Mouse (Mus musculus) CH12.LX (cell line): ENCODE results near the gene Gpsm1.

ENCODE experiments used
- CTCF ChIP-seq, 2 experiments: IDR thresholded peaks in 1 of 2; conservative IDR thresholded peaks in 1 of 2; 2 replicates each; pipeline ENCODE4 v1.5.1; 2011 to 2012; ENCODE audit warnings: low read depth in 2 of 2, low read length in 2 of 2, improper control_type of control experiment in 1 of 2, inconsistent platforms in 1 of 2, mild to moderate bottlenecking in 1 of 2, moderate library complexity in 1 of 2
- MXI1 ChIP-seq: IDR thresholded peaks from 2 replicates; pipeline ENCODE4 v1.6.1; 2011; ENCODE audit warnings: mild to moderate bottlenecking, low read depth, low read length, improper control_type of control experiment
- TCF12 ChIP-seq: IDR thresholded peaks from 2 replicates; pipeline ENCODE4 v1.6.1; 2014; ENCODE audit warnings: low read depth, mild to moderate bottlenecking, inconsistent platforms, low read length, improper control_type of control experiment
- ZC3H11A ChIP-seq: IDR thresholded peaks from 2 replicates; pipeline ENCODE4 v1.6.1; 2012; ENCODE audit warnings: low read depth, mild to moderate bottlenecking, inconsistent platforms, low read length, improper control_type of control experiment

- TF ChIP-seq TCF12 (no peak), ZC3H11A (no peak), CTCF (conservative IDR thresholded peaks at IDR 0.05 in 1 of 2, IDR thresholded peaks at IDR 0.05 in 1 of 2; ENCODE audit: low read depth in 2 of 2, low read length in 2 of 2) (no peak), MXI1 (no peak)
Observed at GRCm38 (mm10) chr2:26302005-26302503, 13.3 kb upstream of the Gpsm1 start.
